Mouse (Mus musculus): ENCODE data around the gene Iglon5.

Iglon5 gene

DNA sequence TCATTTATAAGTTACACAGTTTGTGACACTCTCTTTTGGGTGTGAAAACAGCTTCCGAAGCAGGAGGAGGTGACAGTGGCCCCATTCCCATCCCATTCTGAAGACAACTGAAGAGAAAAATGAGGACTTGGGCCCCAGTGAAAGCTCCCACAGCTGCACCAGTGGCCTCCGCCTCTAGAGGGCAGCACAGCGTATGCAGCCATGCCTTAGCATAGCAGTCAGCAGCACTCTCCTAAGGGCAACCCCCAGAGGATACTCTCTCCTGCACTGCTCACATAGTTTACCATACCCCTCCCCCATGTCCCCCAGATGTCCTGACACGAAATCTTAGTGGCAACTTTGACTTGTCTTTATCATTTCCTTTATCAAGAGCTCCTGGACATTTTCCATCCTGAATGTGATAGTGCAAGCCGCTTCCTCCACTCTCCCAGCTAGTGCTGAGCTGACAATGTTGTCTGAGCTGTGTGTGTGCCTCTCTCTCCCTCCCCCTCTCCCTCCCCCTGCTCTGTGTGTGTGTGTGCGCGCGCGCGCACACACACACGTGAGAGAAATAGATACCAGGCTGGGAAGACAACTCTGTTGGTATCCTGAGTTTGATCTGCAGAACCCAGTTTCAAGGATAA, 66.8 kb downstream of the Iglon5 start:
- peak; percentile 92 for DNase-seq
